Mouse (Mus musculus) ES-E14 (cell line): ENCODE results near the gene Tmed9.

Experiments
- HCFC1 ChIP-seq: IDR thresholded peaks from 2 replicates; pipeline ENCODE4 v1.6.1; 2012; ENCODE audit warnings: low read length, inconsistent platforms, borderline replicate concordance; ENCODE audit not compliant: insufficient read depth
- MAFK ChIP-seq: IDR thresholded peaks from 2 replicates; pipeline ENCODE4 v1.6.1; 2014; ENCODE audit warnings: mild to moderate bottlenecking, low read depth, low read length, inconsistent platforms; ENCODE audit not compliant: insufficient read depth
- ZNF384 ChIP-seq: IDR thresholded peaks from 2 replicates; pipeline ENCODE4 v1.6.1; 2012; ENCODE audit warnings: low read depth, low read length, inconsistent platforms

DNA sequence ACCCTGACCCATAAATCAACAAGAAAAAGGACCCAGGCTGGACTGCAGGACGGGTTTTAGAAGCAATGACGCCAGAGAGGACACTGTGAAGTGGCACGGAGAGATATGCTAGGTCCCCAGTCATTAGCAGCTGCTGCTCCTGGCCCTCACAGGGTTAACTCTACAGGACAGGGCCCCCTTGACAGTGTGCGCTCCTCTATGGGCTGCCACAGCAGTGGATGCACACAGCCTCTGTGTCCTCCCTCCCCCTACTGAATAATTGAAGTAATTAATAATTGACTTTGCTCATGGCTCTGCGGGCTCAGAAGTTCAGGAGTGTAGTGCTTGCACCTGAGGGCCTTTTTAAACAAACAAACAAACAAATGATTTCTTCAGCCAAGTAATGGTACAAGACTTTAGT is 39.9 kb downstream of the Tmed9 start:
- TF ChIP-seq MAFK (no peak), HCFC1 (no peak), ZNF384 (no peak)
